Mouse (Mus musculus) brain, embryonic 14.5 days (tissue): ENCODE results near the gene Immp2l.

Source experiments
- CTCF ChIP-seq: fragments of 200-500 bp; IDR thresholded peaks from 2 replicates; pipeline ENCODE4 v1.5.1; 2012; ENCODE audit warnings: inconsistent platforms, mild to moderate bottlenecking, moderate library complexity, borderline replicate concordance; ENCODE audit not compliant: insufficient read depth, insufficient read length; ENCODE audit errors: extremely low read depth
- POLR2A ChIP-seq: fragments of 200-500 bp; IDR thresholded peaks from 2 replicates; pipeline ENCODE4 v1.6.1; 2012; ENCODE audit warnings: mild to moderate bottlenecking, inconsistent platforms, borderline replicate concordance; ENCODE audit not compliant: poor library complexity, insufficient read depth, insufficient read length, severe bottlenecking; ENCODE audit errors: extremely low read depth

DNA sequence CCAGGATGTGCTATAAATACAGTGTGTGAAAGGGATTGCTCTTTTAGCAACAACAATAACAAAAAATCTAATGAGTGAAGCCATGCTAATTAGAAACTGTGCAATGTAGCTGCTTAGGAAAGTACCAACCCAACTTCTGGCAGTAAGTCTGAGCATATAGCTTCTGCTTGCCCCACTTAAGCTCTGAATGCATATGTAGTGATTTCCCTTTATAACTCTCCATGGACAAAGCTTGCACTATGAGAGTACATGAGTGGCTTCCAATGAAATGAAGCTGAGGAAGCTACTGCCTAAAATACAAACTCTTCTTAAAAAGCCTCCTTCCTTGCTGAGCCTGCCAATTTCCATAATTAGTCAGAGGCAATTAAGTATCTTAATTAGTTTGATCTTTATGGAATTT, 370.3 kb downstream of the Immp2l start:
- no peak for TF ChIP-seq POLR2A
- no peak for TF ChIP-seq CTCF
